Mouse (Mus musculus) stomach, postnatal 0 days (tissue): ENCODE results near the gene Adipor2. TPM values are rescaled to one million over a fixed set of nuclear protein-coding genes. Genes with fewer than 3 reads are reported as not detected.

Source experiments
- ATAC-seq: fragments of 200-750 bp; cut with Nextera tagmentation; 2 replicates; pipeline ENCODE4 v1.8.0; 2017; ENCODE audit not compliant: low FRiP score, low TSS enrichment
- DNase-seq: peaks from one replicate; pipeline ENCODE4 v3.0.0-alpha.2; 2016; ENCODE audit warnings: low spot score
- H3K27ac ChIP-seq: fragments of 300-500 bp; sonication (generic); replicated peaks from 2 replicates; pipeline ENCODE4 v1.5.1; 2014; ENCODE audit warnings: mild to moderate bottlenecking, control low read depth
- H3K27me3 ChIP-seq: fragments of 300-500 bp; sonication (generic); 2 replicates; pipeline ENCODE4 v1.6.1; 2014; ENCODE audit warnings: low read length; ENCODE audit not compliant: control insufficient read depth, insufficient read depth
- H3K36me3 ChIP-seq: fragments of 300-500 bp; sonication (generic); 2 replicates; pipeline ENCODE4 v1.6.1; 2014; ENCODE audit warnings: low read length, mixed read lengths; ENCODE audit not compliant: control insufficient read depth, insufficient read depth
- H3K4me1 ChIP-seq: fragments of 300-500 bp; sonication (generic); replicated peaks from 2 replicates; pipeline ENCODE4 v1.6.1; 2014; ENCODE audit warnings: antibody characterized with exemption; ENCODE audit not compliant: control insufficient read depth, insufficient read depth
- H3K4me2 ChIP-seq: fragments of 300-500 bp; sonication (generic); replicated peaks from 2 replicates; pipeline ENCODE4 v1.6.1; 2014; ENCODE audit warnings: low read depth, mild to moderate bottlenecking, control low read depth, moderate library complexity
- H3K4me3 ChIP-seq: fragments of 300-500 bp; sonication (generic); 2 replicates; pipeline ENCODE4 v1.5.1; 2014; ENCODE audit warnings: low read depth, low read length, control low read depth
- H3K9ac ChIP-seq: fragments of 300-500 bp; sonication (generic); 2 replicates; pipeline ENCODE4 v1.6.1; 2014; ENCODE audit warnings: mild to moderate bottlenecking, low read length, control low read depth, mixed read lengths
- H3K9me3 ChIP-seq: fragments of 300-500 bp; sonication (generic); 2 replicates; pipeline ENCODE4 v1.6.1; 2016; ENCODE audit warnings: low read length; ENCODE audit not compliant: control insufficient read depth
- CTCF ChIP-seq: IDR thresholded peaks from 2 replicates; pipeline ENCODE4 v1.5.1; 2016; ENCODE audit warnings: antibody characterized with exemption, low read depth, mild to moderate bottlenecking, moderate library complexity
- EP300 ChIP-seq: optimal IDR thresholded peaks from 2 replicates; pipeline ENCODE3; 2016; ENCODE audit warnings: antibody characterized with exemption
- WGBS: fragments of 180-500 bp; shearing (Covaris S2); extraction: QIAGEN DNeasy Blood & Tissue Kit; methylation state at CpG from one replicate; pipeline ENCODE4 v1.1.7; 2014; 5-methylcytosine and 5-hydroxymethylcytosine counted together
- polyA plus RNA-seq: library from polyadenylated mRNA; unstranded; fragments of >200 nt; fragmentation: Nextera tagmentation; extraction: Ambion mirVana; gene quantifications from 2 replicates; pipeline ENCODE4 v1.2.1, GENCODE M21; 2015

The Adipor2 gene
- polyA plus RNA-seq, 1 experiment from 2014 or later, result 90.5 TPM

DNA sequence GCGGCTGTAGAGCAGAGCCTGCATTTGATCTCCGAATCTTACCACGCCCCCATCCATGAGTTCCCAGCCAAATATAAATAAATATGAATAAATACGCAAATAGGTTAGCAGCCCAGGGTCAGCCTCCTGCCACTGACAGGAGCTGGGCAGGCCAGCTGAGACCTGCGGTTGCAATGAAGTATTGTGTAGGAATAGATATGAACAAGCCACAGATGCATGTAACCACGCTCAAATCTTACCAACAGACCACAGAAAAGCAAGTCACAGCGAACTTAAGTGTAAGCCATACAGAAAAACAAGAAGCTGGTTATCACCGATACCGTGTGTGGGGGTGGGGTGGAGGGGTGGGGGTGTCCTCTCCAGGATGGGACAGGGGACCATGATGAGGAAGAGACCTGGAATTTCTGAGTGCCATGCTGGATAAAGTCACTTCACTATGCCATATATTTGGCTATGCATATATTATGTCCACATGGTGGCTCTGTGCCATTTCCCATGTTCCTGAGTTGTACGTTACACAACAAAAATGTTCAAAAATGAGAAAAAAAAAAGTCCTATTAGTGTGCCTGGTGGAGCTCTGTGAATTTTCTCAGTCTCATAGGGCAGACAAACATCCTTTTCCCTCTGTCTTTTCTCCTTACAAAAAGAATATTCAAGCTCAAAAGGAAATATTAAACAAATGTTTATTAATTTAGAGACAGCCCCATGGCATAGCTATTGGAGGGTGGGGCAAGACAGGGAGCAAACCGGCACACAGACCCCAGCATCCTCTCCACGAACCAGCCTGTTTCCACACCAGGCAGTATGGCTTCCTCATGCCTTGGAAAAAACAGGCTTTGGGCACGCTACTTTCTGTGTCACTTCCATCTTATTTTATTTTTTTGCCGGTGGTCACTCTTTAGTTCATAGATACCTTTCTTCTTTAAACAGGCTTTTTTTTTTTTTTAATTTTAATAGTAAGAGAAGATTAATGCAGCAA is 33.8 kb upstream of the Adipor2 start:
- H3K9ac ChIP-seq, result no peak overlapping the region
- 0 out of 2 replicates have a peak, but pooled peaks cover 3% of the 10 kb centered on the region for H3K4me1 ChIP-seq
- WGBS, result 42% methylated on average over 14 of the region's 14 CpGs
- H3K9me3 ChIP-seq, result no peaks in the 10 kb centered on the region
- no peak overlapping the region for H3K27ac ChIP-seq
- no peaks in the 10 kb centered on the region for H3K27me3 ChIP-seq
- peak overlapping the region; percentile 62 for H3K4me2 ChIP-seq
- DNase-seq (no peak), ATAC-seq (no peak)
- TF ChIP-seq CTCF, result no peak
- TF ChIP-seq EP300, result no peak
- H3K4me3 ChIP-seq, result peak overlapping the region; percentile 37; the same call in 1 of the 2 replicates
- H3K36me3 ChIP-seq, result no peaks in the 10 kb centered on the region

DNA sequence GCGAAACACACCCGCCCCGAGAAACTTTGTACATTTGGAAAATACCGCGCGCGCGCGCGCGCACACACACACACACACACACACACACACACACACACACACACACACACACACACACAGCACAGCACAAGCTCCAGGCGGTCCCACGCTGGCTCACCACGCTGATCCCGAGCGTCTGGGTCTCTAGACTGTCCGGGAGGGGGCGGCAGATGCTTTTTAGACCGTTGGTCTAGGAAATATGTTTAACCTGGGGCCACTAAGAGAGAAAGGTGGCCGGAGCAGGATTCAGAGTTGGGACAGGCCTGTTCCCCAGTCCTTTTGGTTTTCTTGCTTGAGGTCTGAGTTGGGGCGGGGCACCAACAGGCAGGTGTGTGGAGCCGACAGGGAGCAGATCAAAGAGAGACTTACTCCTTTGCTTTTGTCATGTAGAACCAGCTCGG is 31.6 kb upstream of the Adipor2 start:
- no peaks in the 10 kb centered on the region for H3K27me3 ChIP-seq
- H3K4me3 ChIP-seq, result peak overlapping the region; percentile 34
- H3K4me1 ChIP-seq, result 0 out of 2 replicates have a peak, but pooled peaks cover 3% of the 10 kb centered on the region
- DNase-seq, result peak; percentile 79
- 3% methylated on average over 23 of the region's 23 CpGs for WGBS
- TF ChIP-seq CTCF (peak; percentile 79), EP300 (no peak)
- 0 out of 2 replicates have a peak overlapping the region, but pooled peaks have one; percentile 47 for H3K9ac ChIP-seq
- no peak overlapping the region for H3K27ac ChIP-seq
- ATAC-seq, result peak; percentile 81
- H3K9me3 ChIP-seq, result no peaks in the 10 kb centered on the region
- peak overlapping the region; percentile 71 for H3K4me2 ChIP-seq
- no peaks in the 10 kb centered on the region for H3K36me3 ChIP-seq

DNA sequence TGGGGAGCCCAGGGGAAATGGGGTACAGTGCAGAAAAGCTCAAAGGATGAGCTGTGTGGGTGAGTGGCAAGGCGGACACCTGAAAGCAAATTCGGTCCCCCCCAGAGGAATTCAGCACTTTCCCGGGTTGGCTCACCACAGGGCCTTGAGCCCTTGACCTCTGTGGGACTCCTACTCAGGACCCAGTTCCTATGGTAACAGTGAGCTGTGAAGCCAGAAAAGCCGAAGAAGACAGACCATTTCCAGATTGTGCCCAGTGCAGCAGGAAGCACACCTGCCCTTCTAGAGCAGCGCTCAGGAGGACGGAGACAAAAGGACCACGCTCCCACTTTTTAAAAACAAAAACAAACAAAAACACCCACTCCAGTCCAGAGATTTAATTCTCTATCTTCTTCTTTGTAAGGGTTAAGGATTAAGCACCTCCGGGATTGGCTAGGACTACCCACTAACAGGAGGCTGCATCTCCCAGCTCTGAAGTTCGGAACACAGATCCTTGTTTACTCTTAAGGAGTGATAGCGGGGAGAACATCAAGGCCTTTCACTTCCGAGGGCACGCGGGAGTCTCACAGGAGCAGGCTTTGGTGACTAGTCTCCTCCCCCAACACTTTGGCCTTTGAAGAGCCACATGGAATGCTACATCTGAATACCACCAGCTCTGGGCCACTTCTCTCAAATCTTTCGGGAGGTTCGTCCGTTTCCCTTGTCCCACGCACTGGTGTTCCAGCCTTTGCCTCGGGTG is 31.0 kb upstream of the Adipor2 start:
- Histone ChIP-seq H3K4me3 (peak overlapping the region; percentile 34), H3K27me3 (no peaks in the 10 kb centered on the region), H3K4me2 (peak overlapping the region; percentile 71), H3K9ac (0 out of 2 replicates have a peak overlapping the region, but pooled peaks have one; percentile 47), H3K36me3 (no peaks in the 10 kb centered on the region), H3K9me3 (no peaks in the 10 kb centered on the region), H3K27ac (no peak overlapping the region), H3K4me1 (0 out of 2 replicates have a peak, but pooled peaks cover 3% of the 10 kb centered on the region)
- no peak for TF ChIP-seq EP300
- TF ChIP-seq CTCF, result no peak
- ATAC-seq (no peak), DNase-seq (no peak)
- WGBS, result 18% methylated on average over 18 of the region's 18 CpGs

- WGBS, result 67% methylated on average over 11 of the region's 11 CpGs
- DNase-seq (no peak), ATAC-seq (no peak)
- no peak for TF ChIP-seq CTCF
- H3K27me3 ChIP-seq, result no peaks in the 10 kb centered on the region
- no peaks in the 10 kb centered on the region for H3K36me3 ChIP-seq
- H3K9me3 ChIP-seq, result no peaks in the 10 kb centered on the region
- H3K9ac ChIP-seq, result no peak overlapping the region
- no peak overlapping the region for H3K4me2 ChIP-seq
- H3K27ac ChIP-seq, result no peak overlapping the region
- 0 out of 2 replicates have a peak, but pooled peaks cover 3% of the 10 kb centered on the region for H3K4me1 ChIP-seq
- H3K4me3 ChIP-seq, result no peak overlapping the region
Measured at GRCm38 (mm10) chr6:119445671-119446607, 28.4 kb upstream of the Adipor2 start.
